ENCODE assay signal across 9 mouse cellular contexts in the genomic region with DNA sequence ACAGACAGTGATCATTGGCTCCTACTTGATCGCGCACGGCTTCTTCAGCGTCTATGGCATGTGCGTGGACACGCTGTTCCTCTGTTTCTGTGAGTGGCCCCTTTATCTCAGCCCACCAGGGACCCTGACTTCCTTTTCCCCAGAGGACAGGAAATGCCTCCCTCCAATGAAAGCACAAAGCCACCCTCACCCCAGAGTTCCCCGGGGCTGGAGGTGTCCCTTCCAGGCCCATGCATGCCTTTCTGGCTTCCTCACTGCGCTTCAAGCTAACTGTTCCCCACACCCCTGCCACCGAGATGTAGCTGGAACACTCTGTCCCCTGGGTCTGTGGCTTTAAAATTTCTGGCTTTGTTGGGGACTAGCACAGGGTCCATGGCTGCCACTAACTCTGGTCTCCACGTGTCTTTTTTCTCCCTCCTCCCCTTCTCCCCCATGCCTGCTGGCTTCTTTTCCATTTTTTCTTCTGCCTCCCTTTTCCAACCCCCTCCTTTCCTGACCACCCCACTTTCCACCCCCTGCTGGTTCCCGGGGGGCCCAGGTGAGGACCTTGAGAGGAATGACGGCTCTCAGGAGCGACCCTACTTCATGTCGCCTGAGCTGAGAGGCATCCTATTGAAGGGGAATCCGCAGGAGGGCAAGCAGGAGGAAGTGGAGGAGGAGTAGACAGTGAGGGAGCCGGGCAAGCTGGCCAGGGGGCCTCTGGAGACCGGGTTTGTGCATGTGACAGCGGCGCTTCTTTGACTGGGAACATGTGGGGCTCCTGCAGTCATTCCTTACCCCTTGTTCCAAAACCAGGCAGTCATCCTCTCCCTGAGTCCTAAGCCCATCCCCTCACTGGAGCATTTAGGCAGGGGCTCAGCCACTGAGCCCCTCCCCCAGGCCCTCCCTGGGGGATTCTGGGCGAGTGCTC. TPM values are rescaled to one million over a fixed set of nuclear protein-coding genes. Genes with fewer than 3 reads are reported as not detected.
DNase-seq lines count a peak whose midpoint lies in the region; ATAC-seq and TF ChIP-seq lines count a peak whose summit lies in the region.
"Had no signal": no experiment of that assay in that cellular context is flagged by ENCODE, and none has a peak within 500 bp of the region (broad histone marks: within the 10 kb centered on the region; RNA-seq: fewer than 3 reads in every experiment).

No protein-coding gene starts in this region.

- peaks cover 15% of the 10 kb centered on the region for H3K4me1 ChIP-seq in forebrain, embryonic 10.5 days
- no peaks in the 10 kb centered on the region for H3K4me1 ChIP-seq in forebrain, postnatal 0 days (ENCODE audit: insufficient read depth)
- H3K4me1 ChIP-seq in stomach, embryonic 16.5 days (ENCODE audit: control insufficient read depth, insufficient read depth, low read length): no peaks in the 10 kb centered on the region
- H3K4me1 ChIP-seq in stomach, postnatal 0 days (replicated peaks; ENCODE audit: control insufficient read depth, insufficient read depth): no peaks in the 10 kb centered on the region
- peaks cover 10% of the 10 kb centered on the region for H3K4me1 ChIP-seq in limb, embryonic 12.5 days (replicated peaks)

- no peak for ATAC-seq in forebrain, postnatal 0 days
- ATAC-seq in stomach, embryonic 16.5 days (ENCODE audit: insufficient read depth, low FRiP score): no peak
- ATAC-seq in stomach, postnatal 0 days (ENCODE audit: low FRiP score, low TSS enrichment): no peak
- ATAC-seq in limb, embryonic 12.5 days (ENCODE audit: insufficient number of reproducible peaks, insufficient read depth, low FRiP score, low TSS enrichment, low read depth): no peak

- intact Hi-C loops in left cerebral cortex, postnatal 25 days (cut with DNase I): no loop called here

- DNase-seq in forebrain, embryonic 10.5 days (ENCODE audit: extremely low spot score, low spot score): no peak
- DNase-seq in forebrain, postnatal 0 days: no peak
- no peak for DNase-seq in stomach, postnatal 0 days (ENCODE audit: low spot score)
- DNase-seq in left cerebral cortex, postnatal 25 days (ENCODE audit: low spot score in 2 of 2): no peak
- no peak for DNase-seq in cerebellum, postnatal 4 days (ENCODE audit: low spot score in 2 of 2)
- no peak for DNase-seq in cerebellum, adult 11 months

- WGBS in forebrain, embryonic 10.5 days: 34% methylated on average over 20 of the region's 20 CpGs
- 41% methylated on average over 20 of the region's 20 CpGs for WGBS in forebrain, postnatal 0 days
- 43% methylated on average over 20 of the region's 20 CpGs for WGBS in stomach, embryonic 16.5 days
- 47% methylated on average over 20 of the region's 20 CpGs for WGBS in stomach, postnatal 0 days
- 38% methylated on average over 20 of the region's 20 CpGs for WGBS in limb, embryonic 12.5 days

- H3K36me3 ChIP-seq in forebrain, embryonic 10.5 days (replicated peaks): peaks cover 76% of the 10 kb centered on the region
- peaks cover 48% of the 10 kb centered on the region for H3K36me3 ChIP-seq in forebrain, postnatal 0 days (ENCODE audit: insufficient read depth)
- peaks cover 11% of the 10 kb centered on the region for H3K36me3 ChIP-seq in stomach, embryonic 16.5 days (ENCODE audit: control insufficient read depth, insufficient read depth, low read length)
- peaks cover 28% of the 10 kb centered on the region for H3K36me3 ChIP-seq in stomach, postnatal 0 days (ENCODE audit: control insufficient read depth, insufficient read depth, low read length)
- H3K36me3 ChIP-seq in limb, embryonic 12.5 days: peaks cover 71% of the 10 kb centered on the region

- H3K4me3 ChIP-seq in forebrain, embryonic 10.5 days: no peak overlapping the region
- no peak overlapping the region for H3K4me3 ChIP-seq in forebrain, postnatal 0 days (ENCODE audit: low read depth, low read length)
- no peak overlapping the region for H3K4me3 ChIP-seq in stomach, embryonic 16.5 days (replicated peaks; ENCODE audit: low read length)
- H3K4me3 ChIP-seq in stomach, postnatal 0 days (ENCODE audit: low read depth, low read length): no peak overlapping the region
- no peak overlapping the region for H3K4me3 ChIP-seq in limb, embryonic 12.5 days (replicated peaks)

- TF ChIP-seq CTCF in forebrain, postnatal 0 days (IDR thresholded peaks at IDR 0.05; ENCODE audit: low read depth): no peak
- no peak for TF ChIP-seq CTCF in stomach, postnatal 0 days (IDR thresholded peaks at IDR 0.05; ENCODE audit: low read depth)

- H3K9me3 ChIP-seq in forebrain, embryonic 10.5 days: no peaks in the 10 kb centered on the region
- no peaks in the 10 kb centered on the region for H3K9me3 ChIP-seq in forebrain, postnatal 0 days (ENCODE audit: low read length)
- H3K9me3 ChIP-seq in stomach, embryonic 16.5 days (replicated peaks; ENCODE audit: control insufficient read depth, low read length): no peaks in the 10 kb centered on the region
- no peaks in the 10 kb centered on the region for H3K9me3 ChIP-seq in stomach, postnatal 0 days (ENCODE audit: control insufficient read depth, low read length)
- H3K9me3 ChIP-seq in limb, embryonic 12.5 days: no peaks in the 10 kb centered on the region

- peak overlapping the region; percentile 66 for H3K27ac ChIP-seq in forebrain, embryonic 10.5 days
- H3K27ac ChIP-seq in forebrain, postnatal 0 days (ENCODE audit: low read depth, low read length): no peak overlapping the region
- no peak overlapping the region for H3K27ac ChIP-seq in stomach, embryonic 16.5 days (ENCODE audit: low read length)
- no peak overlapping the region for H3K27ac ChIP-seq in stomach, postnatal 0 days (replicated peaks)
- H3K27ac ChIP-seq in limb, embryonic 12.5 days: no peak overlapping the region

- TF ChIP-seq EP300 in stomach, postnatal 0 days (optimal IDR thresholded peaks at IDR 0.05): no peak

- no peak overlapping the region for H3K9ac ChIP-seq in forebrain, postnatal 0 days
- H3K9ac ChIP-seq in stomach, embryonic 16.5 days (ENCODE audit: low read length): 0 out of 2 replicates have a peak overlapping the region, but pooled peaks have one; percentile 10
- no peak overlapping the region for H3K9ac ChIP-seq in stomach, postnatal 0 days (ENCODE audit: low read length)
- H3K9ac ChIP-seq in limb, embryonic 12.5 days (replicated peaks): 0 out of 2 replicates have a peak overlapping the region, but pooled peaks have one; percentile 13

- H3K27me3 ChIP-seq in forebrain, embryonic 10.5 days (ENCODE audit: poor library complexity, severe bottlenecking): no peaks in the 10 kb centered on the region
- H3K27me3 ChIP-seq in forebrain, postnatal 0 days (ENCODE audit: insufficient read depth, low read length): no peaks in the 10 kb centered on the region
- no peaks in the 10 kb centered on the region for H3K27me3 ChIP-seq in stomach, embryonic 16.5 days (ENCODE audit: control insufficient read depth, insufficient read depth, low read length)
- H3K27me3 ChIP-seq in stomach, postnatal 0 days (ENCODE audit: control insufficient read depth, insufficient read depth, low read length): no peaks in the 10 kb centered on the region
- no peaks in the 10 kb centered on the region for H3K27me3 ChIP-seq in limb, embryonic 12.5 days

- no peak overlapping the region for H3K4me2 ChIP-seq in forebrain, postnatal 0 days (ENCODE audit: low read depth)
- no peak overlapping the region for H3K4me2 ChIP-seq in stomach, embryonic 16.5 days (ENCODE audit: low read depth, low read length)
- H3K4me2 ChIP-seq in stomach, postnatal 0 days (replicated peaks; ENCODE audit: low read depth): no peak overlapping the region
- H3K4me2 ChIP-seq in limb, embryonic 12.5 days: no peak overlapping the region

RNA-seq across cellular contexts. Expression of gene Ilf3, which starts 15.0 kb away (rescaled TPM):
- polyA plus RNA-seq in forebrain, embryonic 10.5 days (2016; fragmentation: Nextera tagmentation; extraction: Ambion mirVana): 328 and 336 TPM in 2 replicates
- total RNA-seq in forebrain, postnatal 0 days (2014; rRNA removed): 114 and 135 TPM in 2 replicates
- 191 and 214 TPM in 2 replicates for polyA plus RNA-seq in forebrain, postnatal 0 days (2015; fragmentation: Nextera tagmentation; extraction: Ambion mirVana)
- polyA plus RNA-seq in stomach, embryonic 16.5 days (2015; fragmentation: Nextera tagmentation; extraction: Ambion mirVana): 144 and 147 TPM in 2 replicates
- polyA plus RNA-seq in stomach, postnatal 0 days (2015; fragmentation: Nextera tagmentation; extraction: Ambion mirVana): 41.4 and 45.2 TPM in 2 replicates
- 312 and 313 TPM in 2 replicates for polyA plus RNA-seq in limb, embryonic 12.5 days (2016; fragmentation: Nextera tagmentation; extraction: Ambion mirVana)
- 10 to 100 TPM; 68.0 to 77.7 TPM for total RNA-seq in left cerebral cortex, postnatal 25 days (2021)

RNA-seq across cellular contexts. Expression of gene Slc44a2, which starts 32.2 kb away (rescaled TPM):
- 62.6 and 71.5 TPM in 2 replicates for polyA plus RNA-seq in forebrain, embryonic 10.5 days (2016; fragmentation: Nextera tagmentation; extraction: Ambion mirVana)
- total RNA-seq in forebrain, postnatal 0 days (2014; rRNA removed): 55.2 and 63.1 TPM in 2 replicates
- polyA plus RNA-seq in forebrain, postnatal 0 days (2015; fragmentation: Nextera tagmentation; extraction: Ambion mirVana): 40.8 and 48.9 TPM in 2 replicates
- 116 and 130 TPM in 2 replicates for polyA plus RNA-seq in stomach, embryonic 16.5 days (2015; fragmentation: Nextera tagmentation; extraction: Ambion mirVana)
- 55.2 and 62.6 TPM in 2 replicates for polyA plus RNA-seq in stomach, postnatal 0 days (2015; fragmentation: Nextera tagmentation; extraction: Ambion mirVana)
- polyA plus RNA-seq in limb, embryonic 12.5 days (2016; fragmentation: Nextera tagmentation; extraction: Ambion mirVana): 103 and 110 TPM in 2 replicates
- 10 to 100 TPM; 43.9 to 51.4 TPM for total RNA-seq in left cerebral cortex, postnatal 25 days (2021)

RNA-seq across cellular contexts. Expression of gene Ap1m2, which starts 40.6 kb away (rescaled TPM):
- polyA plus RNA-seq in forebrain, embryonic 10.5 days (2016; fragmentation: Nextera tagmentation; extraction: Ambion mirVana): 6.3 and 8.5 TPM in 2 replicates
- total RNA-seq in forebrain, postnatal 0 days (2014; rRNA removed): 2.6 and 4.2 TPM in 2 replicates
- 2.4 and 2.9 TPM in 2 replicates for polyA plus RNA-seq in forebrain, postnatal 0 days (2015; fragmentation: Nextera tagmentation; extraction: Ambion mirVana)
- 77.7 and 86.3 TPM in 2 replicates for polyA plus RNA-seq in stomach, embryonic 16.5 days (2015; fragmentation: Nextera tagmentation; extraction: Ambion mirVana)
- 84.9 and 90.6 TPM in 2 replicates for polyA plus RNA-seq in stomach, postnatal 0 days (2015; fragmentation: Nextera tagmentation; extraction: Ambion mirVana)
- polyA plus RNA-seq in limb, embryonic 12.5 days (2016; fragmentation: Nextera tagmentation; extraction: Ambion mirVana): 9.0 and 9.5 TPM in 2 replicates
- total RNA-seq in left cerebral cortex, postnatal 25 days (2021): 1 to 10 TPM in 1 of 2 experiments, under 1 TPM in 1; 0.89 to 1.3 TPM
- total RNA-seq: gastrocnemius, adult 18-20 months had no signal

RNA-seq across cellular contexts. Expression of gene Qtrt1, which starts 58.9 kb away (rescaled TPM):
- 71.7 and 74.0 TPM in 2 replicates for polyA plus RNA-seq in forebrain, embryonic 10.5 days (2016; fragmentation: Nextera tagmentation; extraction: Ambion mirVana)
- total RNA-seq in forebrain, postnatal 0 days (2014; rRNA removed): 37.7 and 51.7 TPM in 2 replicates
- polyA plus RNA-seq in forebrain, postnatal 0 days (2015; fragmentation: Nextera tagmentation; extraction: Ambion mirVana): 34.8 and 43.9 TPM in 2 replicates
- 51.1 and 51.4 TPM in 2 replicates for polyA plus RNA-seq in stomach, embryonic 16.5 days (2015; fragmentation: Nextera tagmentation; extraction: Ambion mirVana)
- 27.9 and 30.8 TPM in 2 replicates for polyA plus RNA-seq in stomach, postnatal 0 days (2015; fragmentation: Nextera tagmentation; extraction: Ambion mirVana)
- polyA plus RNA-seq in limb, embryonic 12.5 days (2016; fragmentation: Nextera tagmentation; extraction: Ambion mirVana): 46.4 and 48.4 TPM in 2 replicates
- total RNA-seq in left cerebral cortex, postnatal 25 days (2021): 10 to 100 TPM; 22.2 to 30.7 TPM

Comparison
In these comparisons a context has a peak if more than half of its experiments do, and no peak if none do; other contexts are left out.
1. H3K9ac ChIP-seq: peak in stomach, embryonic 16.5 days (single experiment) and limb, embryonic 12.5 days (single experiment); none in forebrain, postnatal 0 days (single experiment) and stomach, postnatal 0 days (single experiment).